In genomic region chrX:31145835-31146234, GRCm38 (mm10) we compare ENCODE assay signal across 30 mouse cellular contexts. TPM values are rescaled to one million over a fixed set of nuclear protein-coding genes. Genes with fewer than 3 reads are reported as not detected.
"Had no signal": no experiment of that assay in that cellular context is flagged by ENCODE, and none has a peak within 500 bp of the region (broad histone marks: within the 10 kb centered on the region; RNA-seq: fewer than 3 reads in every experiment).

No protein-coding gene starts in this region.

RNA-seq across cellular contexts. Expression of gene Btbd35f29, which starts 28.4 kb away (rescaled TPM):
- polyA plus RNA-seq: limb, embryonic 10.5 days; limb, embryonic 11.5 days; limb, embryonic 12.5 days; limb, embryonic 13.5 days; limb, embryonic 14.5 days; limb, embryonic 15.5 days; liver, adult 2 months; liver, embryonic 11.5 days; liver, embryonic 12.5 days; liver, embryonic 13.5 days; liver, embryonic 14.5 days; liver, embryonic 15.5 days; liver, embryonic 16.5 days; liver, postnatal 0 days; lung, adult 2 months; lung, embryonic 14.5 days; lung, embryonic 15.5 days; lung, embryonic 16.5 days; lung, postnatal 0 days; macrophage; midbrain, embryonic 10.5 days; midbrain, embryonic 11.5 days; midbrain, embryonic 12.5 days; midbrain, embryonic 13.5 days; midbrain, embryonic 14.5 days; midbrain, embryonic 15.5 days; midbrain, embryonic 16.5 days; midbrain, postnatal 0 days; myocyte; neural tube, embryonic 11.5 days had no signal
